Mouse (Mus musculus): ENCODE measurements at regions not wholly inside any gene's neighbourhood (a gene's known extent, or its start where the extent isn't known, plus 50 kb on each side); places are given as distances from the start of the nearest gene placed in this dataset.

DNA sequence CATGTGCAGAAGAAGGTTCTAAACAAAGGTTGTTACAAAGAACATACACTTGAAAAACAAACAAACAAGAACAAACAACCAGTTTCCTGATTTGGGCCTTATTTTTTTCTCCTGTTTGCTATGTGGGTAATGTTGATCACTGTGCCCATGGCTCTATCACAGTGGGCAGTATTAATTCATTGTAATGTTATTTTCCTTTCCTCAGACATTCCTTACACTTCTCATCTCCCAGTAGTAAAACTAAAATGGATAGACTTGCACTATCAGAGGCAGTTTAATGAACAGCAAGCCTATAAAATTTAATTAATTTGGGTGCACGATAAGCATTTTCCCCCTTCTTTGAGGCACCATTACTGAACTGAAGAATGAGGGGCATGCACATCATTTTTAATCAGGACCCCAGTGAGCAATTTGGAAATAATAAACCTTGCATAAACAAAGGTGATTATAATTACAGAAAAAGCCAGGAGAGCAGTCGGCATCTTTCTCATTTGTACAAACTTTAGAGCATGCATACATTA is 1040.3 kb upstream of the Prmt6 start:
- TF ChIP-seq CTCF (IDR thresholded peaks at IDR 0.05; ENCODE audit: borderline replicate concordance, extremely low read depth, insufficient read depth, insufficient read length): no peak
- TF ChIP-seq POLR2A (IDR thresholded peaks at IDR 0.05; ENCODE audit: borderline replicate concordance, extremely low read depth, insufficient read depth, insufficient read length, poor library complexity, severe bottlenecking): no peak
